Mouse (Mus musculus): Measurements from ENCODE around the gene Mcl1. TPM values are rescaled to one million over a fixed set of nuclear protein-coding genes. Genes with fewer than 3 reads are reported as not detected.

The Mcl1 gene
- polyA plus RNA-seq, 1 experiment = 27.4 TPM

- Histone ChIP-seq H3K4me1 (ENCODE audit: control insufficient read depth, insufficient read depth, low read length) (peaks cover 2% of the 10 kb centered on the region; the same call in 1 of the 2 replicates), H3K27me3 (ENCODE audit: control insufficient read depth, insufficient read depth, low read length) (no peaks in the 10 kb centered on the region), H3K36me3 (ENCODE audit: control insufficient read depth, insufficient read depth, low read length) (no peaks in the 10 kb centered on the region; the same call in 1 of the 2 replicates), H3K4me3 (ENCODE audit: control insufficient read depth, low read depth, low read length) (no peak overlapping the region), H3K27ac (ENCODE audit: control insufficient read depth, insufficient read depth, low read depth, low read length) (no peak overlapping the region)
- no peak for TF ChIP-seq CTCF (IDR thresholded peaks at IDR 0.05; ENCODE audit: control insufficient read depth, insufficient read depth, insufficient replicate concordance, low read depth, low read length)
- TF ChIP-seq POLR2A (IDR thresholded peaks at IDR 0.05; ENCODE audit: control insufficient read depth, low read depth, low read length) = no peak
Observed at GRCm38 (mm10) chr3:95663486-95663885, 4.9 kb downstream of the Mcl1 start.

DNA sequence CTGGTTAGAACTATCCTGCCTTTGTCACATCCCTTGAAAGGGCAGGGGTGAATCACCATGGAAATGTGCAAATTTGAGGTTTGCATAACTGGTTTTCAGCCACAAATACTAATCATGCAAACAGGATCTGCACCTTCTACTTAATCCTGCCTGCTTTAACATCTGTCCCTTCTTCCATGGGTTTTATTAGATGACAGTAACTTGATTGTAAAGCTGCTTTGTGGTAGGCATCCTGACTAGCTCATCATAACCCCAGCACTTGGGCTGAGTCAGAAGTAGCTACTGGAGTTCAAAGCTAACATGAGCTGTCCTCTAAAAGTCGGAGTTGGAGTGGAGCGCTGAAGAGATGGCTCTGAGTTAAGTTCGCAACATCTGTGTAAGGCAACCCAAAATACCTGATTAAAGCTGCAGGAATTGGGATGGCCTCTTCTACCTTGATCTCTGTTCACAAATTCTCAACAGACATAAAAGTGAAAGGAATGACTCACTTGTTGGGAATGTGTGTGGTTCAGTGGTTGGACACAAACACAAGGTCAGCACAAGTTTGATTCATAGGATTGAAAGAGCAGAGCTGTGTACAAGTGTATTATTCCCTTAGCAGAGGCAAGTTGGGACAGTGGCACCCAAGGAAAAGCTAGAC lies 5.5 kb downstream of the Mcl1 start:
- Histone ChIP-seq H3K4me1 (ENCODE audit: control insufficient read depth, insufficient read depth, low read length) (peaks cover 2% of the 10 kb centered on the region; the same call in 1 of the 2 replicates), H3K27me3 (ENCODE audit: control insufficient read depth, insufficient read depth, low read length) (no peaks in the 10 kb centered on the region), H3K36me3 (ENCODE audit: control insufficient read depth, insufficient read depth, low read length) (no peaks in the 10 kb centered on the region; the same call in 1 of the 2 replicates), H3K27ac (ENCODE audit: control insufficient read depth, insufficient read depth, low read depth, low read length) (no peak overlapping the region), H3K4me3 (ENCODE audit: control insufficient read depth, low read depth, low read length) (no peak overlapping the region)
- TF ChIP-seq CTCF (IDR thresholded peaks at IDR 0.05; ENCODE audit: control insufficient read depth, insufficient read depth, insufficient replicate concordance, low read depth, low read length) (no peak), POLR2A (IDR thresholded peaks at IDR 0.05; ENCODE audit: control insufficient read depth, low read depth, low read length) (no peak)

DNA sequence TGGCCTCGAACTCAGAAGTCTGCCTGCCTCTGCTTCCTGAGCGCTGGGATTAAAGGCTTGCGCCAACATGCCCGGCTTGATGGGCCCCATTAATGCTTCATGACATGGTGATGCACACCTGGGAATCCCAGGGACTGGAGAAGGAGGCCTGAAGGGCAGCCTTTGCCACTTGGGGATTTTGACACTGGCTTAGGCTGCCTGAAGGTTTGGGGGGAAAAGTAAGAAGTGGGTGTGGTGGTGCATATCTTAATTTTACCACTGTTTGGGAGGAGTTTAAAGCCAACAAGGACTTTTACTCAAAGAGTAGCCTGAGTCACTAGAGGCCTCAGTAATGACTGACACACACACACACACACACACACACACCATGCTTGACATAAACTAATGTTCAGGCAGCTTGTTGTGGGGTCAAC lies 6.4 kb downstream of the Mcl1 start:
- Histone ChIP-seq H3K27ac (ENCODE audit: control insufficient read depth, insufficient read depth, low read depth, low read length) (no peak overlapping the region), H3K4me1 (ENCODE audit: control insufficient read depth, insufficient read depth, low read length) (peaks cover 2% of the 10 kb centered on the region; the same call in 1 of the 2 replicates)

DNA sequence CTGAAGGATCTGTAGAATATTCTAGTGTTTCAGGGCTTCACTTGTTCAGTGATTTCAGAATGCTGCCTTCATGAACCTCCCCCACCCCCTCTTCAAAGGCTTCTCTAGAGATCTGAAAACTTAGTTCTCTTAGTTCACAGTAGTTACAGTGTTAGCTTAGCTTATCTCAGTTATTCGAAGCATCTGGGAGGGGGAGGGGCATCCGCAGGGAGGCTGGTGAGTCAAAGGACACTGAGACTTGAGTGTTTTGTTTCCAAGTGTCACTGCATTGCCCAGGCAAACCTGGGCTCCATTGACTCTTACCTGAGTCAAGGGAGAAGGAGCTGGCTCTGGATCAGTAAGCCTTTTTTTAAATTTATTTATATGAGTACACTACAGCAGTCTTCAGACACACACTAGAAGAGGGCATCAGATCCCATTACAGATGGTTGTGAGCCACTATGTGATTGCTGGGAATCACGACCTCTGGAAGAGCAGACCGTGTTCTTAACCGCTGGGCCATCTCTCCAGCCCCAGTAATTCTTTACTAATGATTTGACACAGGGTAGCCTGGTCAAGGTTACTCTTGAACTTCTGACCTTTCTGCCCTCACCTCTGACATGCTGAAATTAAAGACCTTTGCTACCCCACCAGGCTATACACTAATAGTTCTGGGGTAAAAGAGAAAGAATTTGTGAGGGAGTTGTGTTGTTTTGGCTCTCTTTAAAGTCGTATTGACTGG lies 7.7 kb downstream of the Mcl1 start:
- H3K36me3 ChIP-seq (ENCODE audit: control insufficient read depth, insufficient read depth, low read length) = no peaks in the 10 kb centered on the region
- H3K27me3 ChIP-seq (ENCODE audit: control insufficient read depth, insufficient read depth, low read length) = no peaks in the 10 kb centered on the region
- H3K4me3 ChIP-seq (ENCODE audit: control insufficient read depth, low read depth, low read length) = no peak overlapping the region
- TF ChIP-seq CTCF (IDR thresholded peaks at IDR 0.05; ENCODE audit: control insufficient read depth, insufficient read depth, insufficient replicate concordance, low read depth, low read length) = no peak
- no peak for TF ChIP-seq POLR2A (IDR thresholded peaks at IDR 0.05; ENCODE audit: control insufficient read depth, low read depth, low read length)
- H3K27ac ChIP-seq (ENCODE audit: control insufficient read depth, insufficient read depth, low read depth, low read length) = no peak overlapping the region
- peaks cover 2% of the 10 kb centered on the region; the same call in 1 of the 2 replicates for H3K4me1 ChIP-seq (ENCODE audit: control insufficient read depth, insufficient read depth, low read length)

More for the DNA sequence above, 6.4 kb downstream of the Mcl1 start:
- no peaks in the 10 kb centered on the region; the same call in 1 of the 2 replicates for H3K36me3 ChIP-seq (ENCODE audit: control insufficient read depth, insufficient read depth, low read length)
- no peak overlapping the region for H3K4me3 ChIP-seq (ENCODE audit: control insufficient read depth, low read depth, low read length)
- H3K27me3 ChIP-seq (ENCODE audit: control insufficient read depth, insufficient read depth, low read length) = no peaks in the 10 kb centered on the region
- TF ChIP-seq POLR2A (IDR thresholded peaks at IDR 0.05; ENCODE audit: control insufficient read depth, low read depth, low read length) (no peak), CTCF (IDR thresholded peaks at IDR 0.05; ENCODE audit: control insufficient read depth, insufficient read depth, insufficient replicate concordance, low read depth, low read length) (no peak)

DNA sequence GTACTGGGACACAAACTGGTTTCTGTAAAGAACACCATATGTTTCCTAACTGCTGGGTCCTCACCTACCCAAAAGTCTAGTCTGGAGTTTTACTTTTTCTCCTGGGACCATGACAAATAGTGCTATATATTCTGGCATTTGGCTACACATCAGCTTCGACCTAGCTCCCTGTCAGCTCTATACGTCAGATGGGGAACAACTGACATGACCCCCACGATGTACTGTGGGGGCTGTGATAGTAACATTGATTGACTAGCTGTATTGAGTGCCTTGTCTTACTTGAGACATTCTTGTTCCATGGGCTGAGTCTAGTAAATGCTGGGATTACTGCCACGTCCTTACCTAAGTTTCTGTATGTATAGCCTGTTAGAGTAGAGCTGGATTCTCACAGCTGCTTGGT lies 8.9 kb downstream of the Mcl1 start:
- H3K36me3 ChIP-seq (ENCODE audit: control insufficient read depth, insufficient read depth, low read length) = no peaks in the 10 kb centered on the region

DNA sequence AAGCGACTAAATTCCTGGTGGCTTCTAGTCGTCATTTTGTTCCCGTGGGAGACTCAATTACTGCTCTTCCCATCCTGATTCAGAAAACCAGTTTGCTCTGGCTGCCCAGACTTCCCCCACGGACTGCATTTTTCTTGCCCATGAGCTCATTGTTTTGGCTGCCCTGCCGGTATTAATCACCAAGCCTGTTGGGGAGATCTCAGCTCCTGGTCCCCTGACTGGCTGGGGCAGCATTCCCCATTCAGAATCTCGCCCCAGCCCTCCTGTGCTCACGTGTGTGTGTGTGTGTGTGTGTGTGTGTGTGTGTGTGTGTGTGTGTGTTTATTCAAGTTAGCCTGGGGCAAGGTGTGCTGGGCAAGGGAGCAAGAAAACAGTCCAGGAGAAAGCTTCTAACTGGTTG lies 9.4 kb downstream of the Mcl1 start:
- no peak for TF ChIP-seq POLR2A (IDR thresholded peaks at IDR 0.05; ENCODE audit: control insufficient read depth, low read depth, low read length)
- peaks cover 1% of the 10 kb centered on the region; the same call in 1 of the 2 replicates for H3K4me1 ChIP-seq (ENCODE audit: control insufficient read depth, insufficient read depth, low read length)
- no peak overlapping the region for H3K4me3 ChIP-seq (ENCODE audit: control insufficient read depth, low read depth, low read length)
- no peaks in the 10 kb centered on the region for H3K36me3 ChIP-seq (ENCODE audit: control insufficient read depth, insufficient read depth, low read length)
- no peaks in the 10 kb centered on the region for H3K27me3 ChIP-seq (ENCODE audit: control insufficient read depth, insufficient read depth, low read length)
- H3K27ac ChIP-seq (ENCODE audit: control insufficient read depth, insufficient read depth, low read depth, low read length) = peak overlapping the region; percentile 44; the same call in 1 of the 2 replicates

More for the DNA sequence above, 8.9 kb downstream of the Mcl1 start:
- no peak for TF ChIP-seq CTCF (IDR thresholded peaks at IDR 0.05; ENCODE audit: control insufficient read depth, insufficient read depth, insufficient replicate concordance, low read depth, low read length)
- Histone ChIP-seq H3K27me3 (ENCODE audit: control insufficient read depth, insufficient read depth, low read length) (no peaks in the 10 kb centered on the region), H3K4me1 (ENCODE audit: control insufficient read depth, insufficient read depth, low read length) (peaks cover 2% of the 10 kb centered on the region; the same call in 1 of the 2 replicates), H3K27ac (ENCODE audit: control insufficient read depth, insufficient read depth, low read depth, low read length) (peak overlapping the region; percentile 0; the same call in 1 of the 2 replicates), H3K4me3 (ENCODE audit: control insufficient read depth, low read depth, low read length) (no peak overlapping the region)

DNA sequence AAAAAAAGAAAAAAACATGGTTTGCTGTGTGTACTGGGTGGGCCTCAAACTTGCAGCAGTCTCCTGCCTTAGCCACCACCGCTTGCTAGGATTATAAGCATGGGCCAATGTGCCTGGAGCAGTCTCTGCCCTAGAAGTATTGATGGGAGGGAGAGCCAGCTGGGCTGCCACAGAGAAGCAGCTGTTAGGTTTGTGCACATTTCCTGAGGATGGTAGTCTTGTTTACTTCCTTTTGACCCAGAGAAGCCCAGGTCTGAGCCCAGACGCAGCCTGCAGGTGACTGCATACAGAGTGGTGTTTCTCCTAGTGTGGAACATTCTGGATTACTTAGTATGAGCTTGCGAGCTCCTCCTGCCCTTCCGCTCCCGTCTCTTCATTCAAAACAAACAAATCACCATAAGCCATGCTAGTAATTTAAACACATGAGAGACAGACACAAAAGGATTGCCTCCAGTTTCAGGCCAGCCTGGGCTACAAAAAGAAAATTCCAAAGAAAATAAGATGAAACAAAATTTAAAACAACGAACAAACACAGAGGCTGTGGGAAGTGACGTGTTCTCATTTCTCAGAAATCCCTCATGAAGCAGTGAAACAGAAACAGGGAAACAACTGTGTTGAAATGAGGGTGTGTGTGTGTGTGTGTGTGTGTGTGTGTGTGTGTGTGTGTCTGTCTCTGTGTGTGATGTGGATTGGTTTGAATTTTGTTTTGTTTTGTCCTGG lies 10.2 kb downstream of the Mcl1 start:
- Histone ChIP-seq H3K36me3 (ENCODE audit: control insufficient read depth, insufficient read depth, low read length) (no peaks in the 10 kb centered on the region), H3K27me3 (ENCODE audit: control insufficient read depth, insufficient read depth, low read length) (no peaks in the 10 kb centered on the region), H3K27ac (ENCODE audit: control insufficient read depth, insufficient read depth, low read depth, low read length) (peak overlapping the region; percentile 34), H3K4me1 (ENCODE audit: control insufficient read depth, insufficient read depth, low read length) (peaks cover 5% of the 10 kb centered on the region; the same call in 1 of the 2 replicates), H3K4me3 (ENCODE audit: control insufficient read depth, low read depth, low read length) (no peak overlapping the region)
- TF ChIP-seq CTCF (IDR thresholded peaks at IDR 0.05; ENCODE audit: control insufficient read depth, insufficient read depth, insufficient replicate concordance, low read depth, low read length) (no peak), POLR2A (IDR thresholded peaks at IDR 0.05; ENCODE audit: control insufficient read depth, low read depth, low read length) (no peak)

Measured in testis, adult 2 months (tissue).